Mouse (Mus musculus): Measurements from ENCODE around the gene Ndufs1.
"Not testable (repeated sequence)": the region's sequence is repeated elsewhere in the genome, so short reads cannot be mapped to it uniquely, and the experiment has no call there.

Gene Ndufs1

DNA sequence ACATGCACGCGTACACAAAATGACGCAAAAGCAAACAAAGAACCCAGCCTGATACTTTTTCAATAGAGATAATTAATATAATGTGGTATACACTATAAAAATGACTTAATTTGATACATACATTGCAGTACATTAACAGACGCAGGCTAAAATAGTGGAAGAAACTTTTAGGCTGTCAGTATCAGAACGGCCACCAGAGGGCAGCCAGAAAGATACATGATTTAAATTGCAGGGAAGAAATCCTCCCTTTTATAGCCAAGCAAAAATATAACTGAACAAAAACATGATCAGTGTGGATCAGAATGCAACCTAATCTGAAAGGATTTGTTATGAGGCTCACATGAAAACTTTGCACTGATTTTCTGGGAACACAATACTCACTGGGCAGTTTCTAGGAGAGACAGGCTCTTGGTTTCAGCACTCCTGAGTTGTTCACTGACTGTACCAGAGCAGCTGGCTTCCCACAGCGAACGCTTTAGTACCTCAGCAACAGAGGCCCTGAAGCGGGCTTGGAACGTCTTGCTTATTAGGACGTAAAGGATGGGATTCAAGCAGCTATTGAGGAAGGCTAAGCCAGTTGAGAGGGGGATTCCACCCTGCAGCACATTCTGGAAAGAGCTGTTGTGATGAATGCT, 6.1 kb upstream of the Ndufs1 start:
- DNase-seq (ENCODE audit: low spot score): peak; percentile 48

DNA sequence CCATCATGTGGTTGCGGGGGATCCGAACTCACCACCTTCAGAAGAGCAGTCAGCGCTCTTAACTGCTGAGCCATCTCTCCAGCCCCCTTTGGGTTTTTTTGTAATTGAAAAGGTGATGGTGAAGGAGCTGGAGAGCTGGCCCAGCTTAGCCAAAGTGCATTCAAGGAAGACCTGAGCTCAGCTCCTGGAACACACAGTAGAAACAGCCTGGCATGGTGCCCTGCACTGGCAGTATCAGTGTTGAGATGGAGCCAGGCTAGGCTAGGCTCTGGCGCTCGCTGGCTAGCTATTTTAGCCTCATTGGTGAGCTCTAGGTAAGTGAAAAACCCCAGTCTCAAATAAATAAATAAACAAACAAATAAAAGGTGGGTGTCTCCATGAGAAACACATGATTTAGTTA, 5.6 kb upstream of the Ndufs1 start:
- no peak for DNase-seq (ENCODE audit: low spot score)

DNA sequence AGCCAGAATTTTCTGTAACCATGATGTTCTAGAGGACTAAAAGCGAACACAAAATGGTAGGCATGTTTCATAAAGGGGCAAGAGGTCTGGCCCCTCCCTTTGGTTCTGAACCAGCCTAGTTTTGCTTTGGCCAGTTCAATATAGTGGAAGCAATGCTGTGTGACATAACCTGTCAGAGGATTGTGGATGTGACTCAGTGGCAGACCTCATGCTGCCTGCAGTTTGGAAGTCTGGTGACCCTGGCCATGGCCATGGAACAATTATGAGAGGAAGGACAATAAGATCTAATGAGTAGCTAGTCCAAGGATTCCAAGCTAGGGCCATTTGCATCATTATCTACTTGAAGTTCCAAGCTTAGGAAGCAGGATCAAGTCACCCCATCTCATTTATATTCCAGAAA, 4.8 kb upstream of the Ndufs1 start:
- no peak for DNase-seq (ENCODE audit: low spot score)

DNA sequence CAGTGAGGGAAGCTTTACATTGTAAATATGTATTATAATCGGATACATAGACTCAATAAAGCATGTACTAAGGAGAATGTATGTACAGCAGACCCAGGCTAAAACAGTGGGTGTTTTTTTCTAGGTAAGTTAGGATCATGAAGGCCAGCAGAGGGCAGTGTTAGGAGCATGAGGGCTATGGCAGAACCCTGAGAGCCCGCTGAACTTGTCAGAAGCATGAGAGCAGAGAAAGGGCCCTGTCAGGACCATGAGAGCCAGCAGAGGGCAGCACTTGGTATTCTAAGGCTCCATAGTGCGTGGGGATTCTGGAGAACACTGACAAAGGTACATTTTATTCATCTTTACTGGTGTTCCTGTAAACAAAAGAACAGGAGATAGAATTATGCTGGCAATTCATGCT, 4.4 kb upstream of the Ndufs1 start:
- DNase-seq (ENCODE audit: low spot score): peak; percentile 90

DNA sequence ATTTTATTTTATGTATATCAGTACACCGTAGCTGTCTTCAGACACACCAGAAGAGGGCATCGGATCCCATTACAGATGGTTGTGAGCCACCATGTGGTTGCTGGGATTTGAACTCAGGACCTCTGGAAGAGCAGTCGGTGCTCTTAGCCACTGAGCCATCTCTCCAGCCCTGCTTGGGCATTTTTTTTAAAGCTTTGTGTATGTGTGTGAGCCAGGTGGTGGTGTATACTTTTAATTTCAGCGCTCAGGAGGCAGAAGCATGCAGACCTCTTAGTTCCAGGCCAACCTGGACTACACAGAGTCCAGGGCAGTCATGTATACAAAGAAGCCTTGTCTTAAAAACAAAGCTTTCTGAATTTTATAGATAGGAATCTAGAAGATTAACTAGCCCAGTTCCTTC, 3.9 kb upstream of the Ndufs1 start:
- DNase-seq (ENCODE audit: low spot score): not testable (repeated sequence)

DNA sequence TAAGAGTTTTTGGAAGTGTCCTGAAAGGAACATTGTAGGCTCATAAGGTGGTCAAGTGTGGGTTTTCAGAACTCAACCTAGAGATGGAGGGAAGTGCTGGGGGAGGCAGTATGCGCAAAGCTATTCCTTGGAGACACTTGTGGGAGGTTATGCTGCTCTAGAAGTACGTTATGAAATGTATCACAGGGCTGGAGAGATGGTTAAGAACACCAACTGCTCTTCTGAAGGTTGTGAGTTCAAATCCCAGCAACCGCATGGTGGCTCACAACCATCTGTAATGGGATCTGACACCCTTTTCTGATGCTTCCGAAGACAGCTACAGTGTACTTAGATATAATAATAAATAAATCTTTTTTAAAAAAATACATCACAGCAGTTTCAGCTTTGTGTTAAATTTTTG, 3.5 kb upstream of the Ndufs1 start:
- no peak for DNase-seq (ENCODE audit: low spot score)

DNA sequence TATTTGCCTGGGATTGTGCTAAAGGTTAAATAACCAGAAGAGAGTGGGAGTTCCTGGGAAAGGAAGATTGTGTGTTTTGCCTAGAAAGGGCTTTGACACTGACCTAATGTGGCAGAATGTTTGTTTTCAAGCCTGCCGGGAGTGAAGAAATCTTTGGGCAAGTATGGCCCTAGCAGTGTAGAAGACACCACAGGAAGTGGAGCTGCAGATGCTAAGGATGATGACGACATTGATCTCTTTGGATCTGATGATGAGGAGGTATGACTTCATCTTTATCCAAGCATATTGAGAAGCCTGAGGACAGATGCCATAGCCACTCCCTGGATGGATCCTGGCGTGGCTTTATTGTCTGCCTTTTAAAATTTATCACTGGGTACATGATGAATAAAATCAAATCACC, 1.7 kb upstream of the Ndufs1 start:
- no peak for DNase-seq (ENCODE audit: low spot score)

DNA sequence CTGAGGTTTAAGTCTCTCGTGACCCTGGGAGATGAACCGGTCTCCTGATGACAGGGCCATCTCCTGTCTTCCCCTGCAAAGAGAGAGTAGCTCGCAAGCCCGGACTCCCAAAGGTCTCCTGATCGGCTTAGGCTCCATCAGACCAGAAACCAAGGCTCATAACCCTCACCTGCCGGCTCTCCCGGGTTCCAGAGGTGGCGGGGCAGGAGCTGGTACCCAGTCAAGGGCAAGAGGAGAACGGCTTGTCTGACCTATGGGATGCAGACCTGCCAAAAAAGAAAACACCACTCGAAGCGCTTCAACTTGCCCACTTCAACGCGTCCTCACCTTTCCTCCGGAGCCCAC, 402 bp downstream of the Ndufs1 start:
- peak; percentile 34 for DNase-seq (ENCODE audit: low spot score)

DNA sequence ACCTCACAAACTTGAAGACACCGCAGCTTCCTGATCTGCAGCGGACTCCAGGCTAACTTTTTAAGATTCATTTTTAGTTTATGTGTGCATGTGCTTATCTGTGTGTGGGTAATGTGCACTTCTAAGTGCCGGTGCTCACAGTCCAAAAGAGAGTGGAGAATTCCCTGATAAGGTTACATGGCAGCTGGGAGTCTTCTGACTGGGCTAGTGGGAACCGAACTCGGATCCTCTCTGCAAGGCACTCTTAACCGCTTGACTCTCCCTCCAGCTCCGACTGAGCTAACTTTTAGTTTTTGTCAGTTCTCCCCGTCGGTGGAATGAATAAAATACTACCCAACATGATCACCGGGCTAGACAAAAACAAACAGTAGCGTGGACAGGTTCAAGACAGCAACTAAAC, 780 bp downstream of the Ndufs1 start:
- DNase-seq (ENCODE audit: low spot score): no peak

DNA sequence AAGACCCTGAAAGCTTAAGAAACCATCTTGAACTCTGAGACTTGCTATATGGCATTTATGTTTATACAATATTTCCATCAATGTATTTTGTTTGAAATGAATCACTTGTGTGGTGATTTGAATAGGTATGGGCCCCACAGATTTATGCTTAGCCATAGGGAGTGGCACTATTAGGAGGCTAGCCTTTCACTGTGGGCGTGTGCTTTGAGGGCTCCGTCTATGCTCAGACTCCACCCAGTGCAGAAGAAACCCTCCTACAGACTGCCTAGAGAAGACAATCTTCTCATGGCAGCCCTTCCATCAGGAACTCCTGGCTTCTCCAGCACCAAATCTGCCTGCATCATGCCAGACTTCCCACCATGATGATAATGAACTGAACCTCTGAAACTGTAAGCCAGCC, 8.0 kb downstream of the Ndufs1 start:
- DNase-seq (ENCODE audit: low spot score): no peak

DNA sequence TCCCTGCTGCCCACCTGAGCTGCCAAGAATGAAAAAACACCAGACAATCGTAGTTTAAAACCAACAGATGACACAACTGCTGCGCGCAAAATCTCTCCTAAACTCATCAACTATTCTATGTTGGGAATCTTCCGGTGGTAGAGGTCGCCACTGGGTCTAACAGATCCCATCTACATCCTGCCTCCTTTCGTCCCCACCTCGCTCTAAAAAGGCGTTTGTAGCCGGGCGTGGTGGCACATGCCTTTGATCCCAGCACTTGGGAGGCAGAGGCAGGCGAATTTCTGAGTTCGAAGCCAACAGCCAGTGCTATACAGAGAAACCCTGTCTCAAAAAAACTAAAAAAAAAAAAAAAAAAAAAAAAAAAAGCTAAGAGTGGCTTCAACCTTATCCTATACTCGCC, 36.4 kb downstream of the Ndufs1 start:
- DNase-seq (ENCODE audit: low spot score): no peak

DNA sequence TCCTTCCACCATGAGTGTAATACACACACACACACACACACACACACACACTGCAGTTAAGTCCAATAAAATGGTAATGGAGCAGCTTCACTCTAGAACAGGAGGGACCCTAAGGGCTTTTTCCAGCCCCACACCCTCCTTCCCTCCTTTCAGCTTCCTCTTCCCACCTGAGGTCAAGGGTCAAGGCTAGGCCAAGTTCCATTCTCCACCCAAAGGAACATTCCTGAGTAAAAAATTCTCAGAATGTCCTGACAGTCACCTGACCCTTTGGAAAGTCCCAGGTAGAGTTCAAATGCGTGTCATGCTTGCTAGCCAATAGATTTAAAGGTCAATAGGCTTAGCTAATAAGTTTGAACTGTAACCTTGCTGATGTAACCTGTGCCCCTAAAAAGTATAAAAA, 38.0 kb downstream of the Ndufs1 start:
- DNase-seq (ENCODE audit: low spot score): not testable (repeated sequence)

DNA sequence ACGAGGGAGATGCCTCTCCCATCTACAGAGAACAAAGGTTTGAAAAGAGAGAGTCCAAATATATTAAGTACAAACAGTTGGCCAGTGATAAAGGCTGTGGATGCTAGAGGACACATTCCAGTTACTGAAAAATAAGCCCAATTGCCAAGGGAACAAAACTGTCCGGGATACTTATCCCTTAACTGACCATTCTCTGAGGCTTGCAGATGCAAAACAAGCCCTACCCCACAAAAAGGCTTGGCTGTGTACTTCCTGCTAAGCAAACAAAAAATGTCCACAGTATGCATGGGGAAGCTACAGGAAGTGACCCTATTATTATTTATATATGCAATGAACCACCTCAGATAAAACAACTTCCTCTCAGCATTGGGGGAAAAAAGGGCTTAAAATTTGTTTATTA, 38.7 kb downstream of the Ndufs1 start:
- DNase-seq (ENCODE audit: low spot score): no peak

DNA sequence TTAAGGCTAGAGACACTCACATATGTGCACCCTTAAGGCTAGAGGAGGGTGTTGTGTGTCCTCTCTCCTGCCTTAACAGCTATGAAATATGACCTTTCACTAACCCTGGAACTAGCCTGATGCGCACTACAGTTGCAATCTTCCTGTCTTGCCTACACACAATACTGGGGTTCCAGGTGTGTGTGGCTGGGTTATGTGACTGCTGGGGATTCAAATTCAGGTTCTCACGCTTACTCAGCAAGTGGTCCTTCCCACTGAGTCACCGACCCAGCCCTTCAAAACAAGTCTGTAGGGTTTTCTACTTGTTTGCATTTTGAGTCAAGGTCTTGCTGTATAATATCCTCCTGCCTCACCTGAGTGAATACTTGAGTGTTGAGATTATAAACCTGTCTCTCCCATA, 42.1 kb downstream of the Ndufs1 start:
- no peak for DNase-seq (ENCODE audit: low spot score)

DNA sequence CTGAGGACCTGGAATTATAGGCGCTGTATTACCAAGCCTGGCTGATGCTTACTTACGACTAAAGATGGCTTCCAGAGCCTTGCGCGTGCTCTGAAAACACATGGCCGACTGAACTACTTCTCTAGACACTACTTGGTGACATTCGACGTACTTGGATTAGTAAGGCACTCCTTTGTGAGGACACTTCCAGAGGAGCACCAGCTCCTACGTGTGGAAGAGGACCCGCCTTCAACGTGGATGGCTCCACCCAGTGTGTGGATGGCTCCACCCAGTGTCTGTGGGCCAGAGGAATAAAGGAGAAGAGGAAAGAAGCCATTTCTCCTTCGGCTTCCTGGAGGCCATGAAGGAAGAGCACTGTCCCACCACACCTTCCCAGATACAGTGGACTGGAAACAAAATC, 44.9 kb downstream of the Ndufs1 start:
- DNase-seq (ENCODE audit: low spot score): no peak

DNA sequence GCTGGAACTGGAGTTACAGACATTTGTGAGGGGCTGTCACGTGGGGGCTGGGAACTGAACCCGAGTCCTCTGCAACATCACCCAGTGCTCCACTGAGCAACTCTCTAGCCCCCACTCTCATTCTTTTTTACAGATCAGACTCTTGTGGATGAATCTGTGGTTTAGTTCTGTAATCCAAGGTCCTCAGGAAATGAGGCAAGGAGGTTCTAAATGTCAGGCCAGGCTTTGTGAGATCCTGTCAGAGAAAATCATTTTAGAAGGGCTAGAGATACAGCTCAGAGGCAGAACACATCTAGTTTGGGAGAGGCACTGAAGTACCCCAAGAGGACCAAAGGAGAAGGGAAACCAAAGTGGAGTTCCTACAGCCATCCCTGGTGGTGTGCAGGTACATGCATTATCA, 45.8 kb downstream of the Ndufs1 start:
- DNase-seq (ENCODE audit: low spot score): no peak

DNA sequence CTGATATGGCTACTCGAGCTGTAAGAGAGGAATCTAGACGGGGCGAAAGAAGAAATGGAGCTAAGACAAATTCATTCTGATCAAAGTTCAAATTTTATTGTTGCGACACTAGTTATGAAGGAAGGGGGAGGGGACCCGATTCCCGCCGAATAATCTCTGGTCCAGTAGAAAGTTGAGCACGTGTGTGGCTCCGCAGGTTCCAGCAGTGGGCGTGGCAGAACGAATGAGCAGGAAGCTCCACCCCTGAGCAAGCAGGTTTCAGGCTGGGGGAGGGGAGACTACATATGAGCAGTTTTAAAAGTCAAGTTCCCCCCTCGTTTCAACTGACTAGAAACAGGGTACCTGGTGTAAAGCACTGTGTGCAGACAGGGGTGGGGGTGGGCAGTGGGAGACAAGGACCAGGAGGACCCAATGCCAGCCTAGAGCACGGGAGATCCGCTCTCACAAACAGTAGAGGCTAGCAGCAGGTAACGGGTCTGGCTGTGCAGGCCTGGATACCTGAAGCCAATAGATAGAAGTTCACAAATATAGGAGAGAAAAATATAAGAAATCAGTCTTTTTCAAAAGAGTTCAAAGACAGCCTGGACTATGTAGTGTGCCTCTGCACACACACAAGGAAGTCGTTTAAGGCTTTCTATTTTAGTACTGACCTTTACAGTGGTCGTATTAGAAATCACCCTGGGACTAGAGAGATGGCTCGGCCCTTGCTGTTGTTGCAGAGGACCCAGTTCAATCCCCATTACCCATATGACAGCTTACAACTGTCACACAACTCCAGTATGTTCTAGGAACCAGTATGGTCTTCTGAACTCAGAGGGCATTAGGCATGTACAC, 46.6 kb downstream of the Ndufs1 start:
- DNase-seq (ENCODE audit: low spot score): no peak

DNA sequence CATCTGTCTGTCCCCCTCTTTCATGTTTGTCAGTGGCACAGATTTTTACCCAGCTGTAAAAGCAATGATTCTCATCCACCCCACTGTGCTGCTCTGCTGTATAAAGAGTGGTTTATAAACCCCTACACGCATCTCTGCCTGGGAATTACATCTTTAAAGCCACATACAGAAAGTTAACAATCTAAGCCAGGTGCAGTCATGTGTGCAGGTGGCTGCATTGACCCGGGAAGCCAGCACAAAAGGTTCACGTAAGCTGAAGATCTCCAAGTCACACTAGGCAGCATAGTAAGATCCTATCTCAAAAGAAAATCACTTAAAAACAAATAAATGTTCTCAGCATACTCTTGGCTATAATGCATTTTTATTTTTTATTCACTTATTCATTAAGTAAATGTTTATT, 47.4 kb downstream of the Ndufs1 start:
- DNase-seq (ENCODE audit: low spot score): no peak

DNA sequence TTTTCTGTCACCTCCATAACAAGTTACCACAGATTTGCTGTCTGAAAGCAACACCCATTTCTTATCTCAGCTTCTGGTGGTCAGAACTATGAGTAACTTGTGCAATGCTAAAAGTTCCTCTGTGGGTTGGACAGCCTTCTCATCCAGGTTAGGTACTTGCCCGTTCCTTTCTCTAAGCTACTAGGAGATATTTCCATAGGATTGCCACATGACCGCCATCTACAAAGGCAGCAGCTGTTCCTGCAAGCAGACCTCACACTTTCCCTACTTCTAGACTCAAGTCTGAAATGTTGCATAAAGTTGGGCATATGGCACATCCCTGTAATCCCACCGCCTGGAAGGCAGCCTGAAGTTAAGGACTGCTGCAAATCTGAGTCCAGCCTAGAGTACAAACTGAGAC, 50.4 kb downstream of the Ndufs1 start:
- no peak for DNase-seq (ENCODE audit: low spot score)

DNA sequence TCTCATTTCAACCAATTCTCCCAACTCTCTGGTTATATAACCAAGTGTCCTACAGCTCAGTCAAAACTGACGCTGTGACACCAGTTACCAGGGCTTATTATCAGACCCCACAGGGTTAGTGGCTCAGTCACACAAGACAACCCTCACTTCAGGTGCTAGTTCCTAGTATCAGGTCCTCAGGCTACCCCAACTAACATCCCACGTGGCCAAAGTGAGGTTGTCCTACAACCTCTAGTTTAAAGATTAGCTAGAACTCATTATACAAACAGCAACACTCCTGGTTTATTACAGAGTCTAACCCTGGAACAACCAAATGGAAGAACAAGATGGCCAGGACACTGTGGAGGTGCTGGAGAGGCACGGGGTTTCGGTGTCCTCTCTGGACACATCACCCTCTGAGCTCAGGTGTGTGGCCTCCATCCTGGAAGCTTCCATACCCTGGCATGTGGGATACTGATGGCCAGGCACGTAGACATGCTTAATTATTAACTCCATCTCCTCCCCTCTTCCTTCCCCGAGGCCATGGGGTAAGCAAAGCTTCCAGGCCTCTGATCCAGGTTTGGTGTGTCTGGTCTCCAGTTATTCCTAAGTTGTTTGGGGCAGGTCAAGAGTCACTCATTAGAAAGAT, 52.7 kb downstream of the Ndufs1 start:
- DNase-seq (ENCODE audit: low spot score): no peak

DNA sequence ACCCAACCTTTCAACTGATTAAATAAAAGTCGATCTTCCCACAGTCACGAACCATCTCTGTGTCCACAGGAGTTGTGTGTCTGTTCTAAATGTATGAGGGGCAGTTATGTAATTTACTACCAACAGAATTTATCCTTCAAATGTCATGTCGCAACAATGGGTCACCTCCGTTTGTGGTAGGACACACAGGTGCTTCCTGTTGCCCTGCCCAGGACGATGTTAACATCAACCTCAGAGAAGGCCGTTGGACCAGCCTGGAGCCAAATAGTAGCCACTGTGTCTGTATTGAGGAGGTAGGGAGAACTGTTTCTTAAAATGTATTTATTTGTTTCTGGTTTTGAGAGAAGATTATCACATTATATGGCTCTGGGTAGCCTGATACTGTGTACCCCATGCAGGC, 54.6 kb downstream of the Ndufs1 start:
- no peak for DNase-seq (ENCODE audit: low spot score)

DNA sequence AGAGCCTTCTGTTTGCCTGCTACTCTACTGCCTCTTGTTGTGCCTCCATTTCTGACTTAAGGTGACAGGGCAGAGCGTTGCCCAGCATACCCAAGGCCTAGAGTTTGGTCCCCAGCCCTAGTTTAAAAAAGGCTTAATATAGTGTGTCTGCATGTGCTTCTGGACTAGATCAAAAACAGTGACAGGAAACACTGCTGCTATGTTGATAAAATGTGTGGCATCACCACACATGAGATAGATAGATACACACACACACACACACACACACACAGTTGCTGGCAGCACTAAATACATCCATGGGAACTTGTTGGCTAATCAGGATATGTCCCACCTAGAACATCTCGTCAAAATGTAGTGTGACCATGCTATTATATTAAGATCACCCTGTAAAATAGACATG, 56.3 kb downstream of the Ndufs1 start:
- DNase-seq (ENCODE audit: low spot score): no peak

DNA sequence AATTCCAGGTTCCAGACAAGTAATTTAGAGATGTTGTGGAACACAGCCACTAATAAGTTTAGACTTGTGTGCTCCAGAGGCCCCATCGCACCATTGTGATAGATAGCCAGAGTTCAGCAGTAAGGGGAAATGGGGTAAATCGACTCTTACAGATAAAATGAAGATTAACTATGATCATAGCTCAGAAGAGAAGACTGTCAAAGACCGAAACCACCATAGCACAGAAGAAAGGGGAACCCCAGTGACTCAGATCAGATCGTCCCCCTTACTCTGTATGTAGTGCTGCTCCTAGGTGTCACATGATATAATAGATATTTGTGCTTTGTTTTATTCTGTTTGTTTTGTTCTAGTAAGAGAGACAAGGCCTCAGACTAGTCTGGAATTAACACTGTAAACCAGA, 57.0 kb downstream of the Ndufs1 start:
- DNase-seq (ENCODE audit: low spot score): no peak

DNA sequence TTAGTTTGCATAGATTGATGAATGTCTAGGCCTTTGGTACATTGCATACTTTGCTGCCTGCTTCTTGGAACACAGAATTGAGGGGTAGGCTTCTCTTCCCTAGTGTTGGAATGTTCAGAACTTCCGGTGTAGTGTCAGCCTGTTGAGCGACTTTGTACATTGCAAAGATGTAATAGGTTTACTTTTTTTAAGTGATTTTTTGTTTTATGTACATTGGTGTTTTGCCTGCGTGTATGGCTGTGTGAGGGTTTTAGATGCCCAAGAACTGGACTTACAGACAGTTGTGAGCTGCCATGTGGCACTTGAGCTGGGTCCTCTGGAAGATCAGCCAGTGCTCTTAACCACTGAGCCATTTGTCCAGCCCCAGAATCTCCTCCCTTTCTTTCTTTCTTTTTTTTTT, 61.1 kb downstream of the Ndufs1 start:
- no peak for DNase-seq (ENCODE audit: low spot score)

All from left cerebral cortex, adult 11 months (tissue).